8 mouse cellular contexts compared by ENCODE assay signal in genomic region chr2:151008006-151008405, GRCm38 (mm10). TPM values are rescaled to one million over a fixed set of nuclear protein-coding genes. Genes with fewer than 3 reads are reported as not detected.
DNase-seq lines count a peak whose midpoint lies in the region; ATAC-seq and TF ChIP-seq lines count a peak whose summit lies in the region.

No protein-coding gene starts in this region.

- peak overlapping the region; percentile 87 for H3K4me3 ChIP-seq in layer of hippocampus, adult 2 months
- peak overlapping the region; percentile 72 for H3K4me3 ChIP-seq in embryonic facial prominence, embryonic 13.5 days
- H3K4me3 ChIP-seq in intestine, embryonic 16.5 days (ENCODE audit: low read length), result peak overlapping the region; percentile 70
- H3K4me3 ChIP-seq in neural tube, embryonic 11.5 days (ENCODE audit: low read depth, low read length), result peak overlapping the region; percentile 71
- H3K4me3 ChIP-seq in cerebellum, adult 2 months (replicated peaks; ENCODE audit: insufficient read depth, low read depth, low read length), result no peak overlapping the region

- no peaks in the 10 kb centered on the region for H3K36me3 ChIP-seq in embryonic facial prominence, embryonic 13.5 days
- no peaks in the 10 kb centered on the region for H3K36me3 ChIP-seq in intestine, embryonic 16.5 days (ENCODE audit: control insufficient read depth, insufficient read depth, low read length)
- H3K36me3 ChIP-seq in neural tube, embryonic 11.5 days (ENCODE audit: control insufficient read depth, insufficient read depth, low read length), result no peaks in the 10 kb centered on the region

- peaks cover 24% of the 10 kb centered on the region for H3K4me1 ChIP-seq in embryonic facial prominence, embryonic 13.5 days
- peaks cover 3% of the 10 kb centered on the region; the same call in 1 of the 2 replicates for H3K4me1 ChIP-seq in intestine, embryonic 16.5 days (ENCODE audit: control insufficient read depth, insufficient read depth, low read length)
- H3K4me1 ChIP-seq in neural tube, embryonic 11.5 days (ENCODE audit: control insufficient read depth, insufficient read depth, low read length), result peaks cover 3% of the 10 kb centered on the region; the same call in 1 of the 2 replicates
- no peaks in the 10 kb centered on the region; the same call in 1 of the 2 replicates for H3K4me1 ChIP-seq in cerebellum, adult 2 months (ENCODE audit: control insufficient read depth, insufficient read depth, low read length)

- TF ChIP-seq CTCF in layer of hippocampus, adult 2 months (conservative IDR thresholded peaks at IDR 0.05), result no peak
- TF ChIP-seq CTCF in cerebellum, adult 2 months (IDR thresholded peaks at IDR 0.05; ENCODE audit: borderline replicate concordance, insufficient read depth, low read depth, low read length), result no peak

- WGBS in embryonic facial prominence, embryonic 13.5 days, result 37% methylated on average over 6 of the region's 6 CpGs
- WGBS in intestine, embryonic 16.5 days, result 33% methylated on average over 6 of the region's 6 CpGs
- WGBS in neural tube, embryonic 11.5 days, result 56% methylated on average over 6 of the region's 6 CpGs
- WGBS in cerebellum, adult 2 months, result 53% methylated on average over 6 of the region's 6 CpGs

- TF ChIP-seq POLR2A in cerebellum, adult 2 months (IDR thresholded peaks at IDR 0.05; ENCODE audit: borderline replicate concordance, insufficient read depth, low read length), result no peak

- no peaks in the 10 kb centered on the region for H3K9me3 ChIP-seq in embryonic facial prominence, embryonic 13.5 days
- H3K9me3 ChIP-seq in intestine, embryonic 16.5 days (ENCODE audit: control insufficient read depth, low read length), result no peaks in the 10 kb centered on the region
- H3K9me3 ChIP-seq in neural tube, embryonic 11.5 days (ENCODE audit: control insufficient read depth, low read length), result no peaks in the 10 kb centered on the region

- H3K27ac ChIP-seq in layer of hippocampus, adult 2 months, result no peak overlapping the region
- no peak overlapping the region for H3K27ac ChIP-seq in embryonic facial prominence, embryonic 13.5 days
- no peak overlapping the region for H3K27ac ChIP-seq in intestine, embryonic 16.5 days (ENCODE audit: low read length)
- no peak overlapping the region for H3K27ac ChIP-seq in neural tube, embryonic 11.5 days (ENCODE audit: low read depth, low read length)
- H3K27ac ChIP-seq in cerebellum, adult 2 months (ENCODE audit: insufficient read depth, low read length), result no peak overlapping the region

- H3K9ac ChIP-seq in embryonic facial prominence, embryonic 13.5 days, result peak overlapping the region; percentile 85
- peak overlapping the region; percentile 84; the same call in 1 of the 2 replicates for H3K9ac ChIP-seq in intestine, embryonic 16.5 days (ENCODE audit: low read depth, low read length)
- H3K9ac ChIP-seq in neural tube, embryonic 11.5 days (ENCODE audit: low read length), result 0 out of 2 replicates have a peak overlapping the region, but pooled peaks have one; percentile 92

- H3K27me3 ChIP-seq in embryonic facial prominence, embryonic 13.5 days, result no peaks in the 10 kb centered on the region
- H3K27me3 ChIP-seq in intestine, embryonic 16.5 days (replicated peaks; ENCODE audit: control insufficient read depth, insufficient read depth, low read length), result no peaks in the 10 kb centered on the region
- no peaks in the 10 kb centered on the region for H3K27me3 ChIP-seq in neural tube, embryonic 11.5 days (ENCODE audit: control insufficient read depth, insufficient read depth, low read length)
- H3K27me3 ChIP-seq in cerebellum, adult 2 months (ENCODE audit: control insufficient read depth, insufficient read depth, low read length), result no peaks in the 10 kb centered on the region

- no peak for DNase-seq in layer of hippocampus, adult 2 months (ENCODE audit: low spot score in 2 of 2)
- DNase-seq in layer of hippocampus, adult 9-10 months (ENCODE audit: low spot score), result no peak
- no peak for DNase-seq in neural tube, embryonic 11.5 days (ENCODE audit: low spot score)
- no peak for DNase-seq in left cerebral cortex, adult 8-10 months (ENCODE audit: low spot score in 2 of 2)
- DNase-seq in cerebellum, adult 2 months, result no peak
- DNase-seq in adrenal gland, postnatal 10 days, result no peak

- no peak for ATAC-seq in embryonic facial prominence, embryonic 13.5 days (ENCODE audit: insufficient number of reproducible peaks, insufficient read depth, low FRiP score, low TSS enrichment, low read depth)
- no peak for ATAC-seq in intestine, embryonic 16.5 days
- no peak for ATAC-seq in neural tube, embryonic 11.5 days (ENCODE audit: insufficient read depth, low FRiP score, low TSS enrichment)

- H3K4me2 ChIP-seq in embryonic facial prominence, embryonic 13.5 days, result peak overlapping the region; percentile 87
- H3K4me2 ChIP-seq in intestine, embryonic 16.5 days (ENCODE audit: low read depth, low read length), result peak overlapping the region; percentile 83
- peak overlapping the region; percentile 83 for H3K4me2 ChIP-seq in neural tube, embryonic 11.5 days (ENCODE audit: low read depth)

RNA-seq across cellular contexts. Expression of gene Ninl, which starts 31.2 kb away (rescaled TPM):
- 1 to 10 TPM; 5.4 to 6.7 TPM for total RNA-seq in layer of hippocampus, adult 2 months (2021)
- polyA plus RNA-seq in embryonic facial prominence, embryonic 13.5 days (2015; fragmentation: Nextera tagmentation; extraction: Ambion mirVana), result 8.4 and 11.1 TPM in 2 replicates
- polyA plus RNA-seq in intestine, embryonic 16.5 days (2015; fragmentation: Nextera tagmentation; extraction: Ambion mirVana), result 4.9 and 5.3 TPM in 2 replicates
- polyA plus RNA-seq in neural tube, embryonic 11.5 days (2014; fragmentation: Nextera tagmentation; extraction: Ambion mirVana), result 12.2 and 14.2 TPM in 2 replicates
- total RNA-seq in left cerebral cortex, adult 8-10 months (2022), result 10 to 100 TPM in 1 of 4 experiments, 1 to 10 TPM in 3; 5.8 to 10.5 (median 7.6) TPM
- 4.7 and 5.9 TPM in 2 replicates for polyA plus RNA-seq in cerebellum, adult 2 months (2012; rRNA removed)
- 10 to 100 TPM; 13.1 to 20.1 TPM for total RNA-seq in adrenal gland, postnatal 10 days (2021)

RNA-seq across cellular contexts. Expression of gene Nanp, which starts 31.2 kb away (rescaled TPM):
- 10 to 100 TPM; 21.1 to 22.8 TPM for total RNA-seq in layer of hippocampus, adult 2 months (2021)
- 52.5 and 53.9 TPM in 2 replicates for polyA plus RNA-seq in embryonic facial prominence, embryonic 13.5 days (2015; fragmentation: Nextera tagmentation; extraction: Ambion mirVana)
- polyA plus RNA-seq in intestine, embryonic 16.5 days (2015; fragmentation: Nextera tagmentation; extraction: Ambion mirVana), result 50.9 and 53.9 TPM in 2 replicates
- 42.4 and 43.9 TPM in 2 replicates for polyA plus RNA-seq in neural tube, embryonic 11.5 days (2014; fragmentation: Nextera tagmentation; extraction: Ambion mirVana)
- 10 to 100 TPM; 23.4 to 27.2 (median 26.3) TPM for total RNA-seq in left cerebral cortex, adult 8-10 months (2022)
- 16.3 and 16.9 TPM in 2 replicates for polyA plus RNA-seq in cerebellum, adult 2 months (2012; rRNA removed)
- 10 to 100 TPM; 12.0 to 14.6 TPM for total RNA-seq in adrenal gland, postnatal 10 days (2021)
